Comparison of ENCODE assay signal across 34 mouse cellular contexts in genomic region chr15:80248135-80248534, GRCm38 (mm10). TPM values are rescaled to one million over a fixed set of nuclear protein-coding genes. Genes with fewer than 3 reads are reported as not detected.
DNase-seq lines count a peak whose midpoint lies in the region; ATAC-seq and TF ChIP-seq lines count a peak whose summit lies in the region.
"Had no signal": no experiment of that assay in that cellular context is flagged by ENCODE, and none has a peak within 500 bp of the region (broad histone marks: within the 10 kb centered on the region; RNA-seq: fewer than 3 reads in every experiment).

No protein-coding gene starts in this region.

- ATAC-seq in liver, embryonic 11.5 days (replicated peaks; ENCODE audit: low FRiP score) = no peak
- ATAC-seq in liver, embryonic 15.5 days (ENCODE audit: insufficient read depth) = no peak
- ATAC-seq: forebrain, postnatal 0 days; hindbrain, embryonic 16.5 days; midbrain, embryonic 16.5 days had no signal

- H3K79me2 ChIP-seq in liver, adult 2 months (ENCODE audit: control insufficient read depth, insufficient read depth, low read length) = no peaks in the 10 kb centered on the region

- H3K36me3 ChIP-seq in liver, adult 2 months (ENCODE audit: control insufficient read depth, insufficient read depth, low read length) = peaks cover 42% of the 10 kb centered on the region
- H3K36me3 ChIP-seq in liver, embryonic 11.5 days (ENCODE audit: control insufficient read depth, insufficient read depth, low read length) = peaks cover 55% of the 10 kb centered on the region
- H3K36me3 ChIP-seq in liver, embryonic 15.5 days (replicated peaks) = peaks cover 93% of the 10 kb centered on the region

- TF ChIP-seq POLR2A in liver, adult 2 months (IDR thresholded peaks at IDR 0.05; ENCODE audit: extremely low read depth, insufficient read depth, low read length) = no peak
- no peak for TF ChIP-seq POLR2A in cerebellum, adult 2 months (IDR thresholded peaks at IDR 0.05; ENCODE audit: borderline replicate concordance, insufficient read depth, low read length)

- 96% methylated on average over 12 of the region's 12 CpGs for WGBS in liver, adult 2 months
- 95% methylated on average over 12 of the region's 12 CpGs for WGBS in liver, embryonic 11.5 days
- WGBS in cerebellum, adult 2 months = 39% methylated on average over 12 of the region's 12 CpGs
- WGBS in liver, embryonic 15.5 days (ENCODE audit: insufficient replicate concordance) = 90% methylated on average over 12 of the region's 12 CpGs

- no peak for TF ChIP-seq CTCF in liver, adult 2 months (IDR thresholded peaks at IDR 0.05; ENCODE audit: low read depth, low read length)
- TF ChIP-seq CTCF in cerebellum, adult 2 months (IDR thresholded peaks at IDR 0.05; ENCODE audit: borderline replicate concordance, insufficient read depth, low read depth, low read length) = no peak

- no peaks in the 10 kb centered on the region for H3K27me3 ChIP-seq in liver, adult 2 months (ENCODE audit: control insufficient read depth, insufficient read depth, low read length)
- no peaks in the 10 kb centered on the region for H3K27me3 ChIP-seq in liver, embryonic 11.5 days (replicated peaks; ENCODE audit: control insufficient read depth, insufficient read depth, low read length)
- no peaks in the 10 kb centered on the region for H3K27me3 ChIP-seq in cerebellum, adult 2 months (ENCODE audit: control insufficient read depth, insufficient read depth, low read length)
- H3K27me3 ChIP-seq in liver, embryonic 15.5 days = no peaks in the 10 kb centered on the region
- H3K27me3 ChIP-seq: embryonic facial prominence, embryonic 15.5 days; forebrain, embryonic 12.5 days had no signal

- no peaks in the 10 kb centered on the region for H3K9me3 ChIP-seq in liver, embryonic 11.5 days (ENCODE audit: control insufficient read depth, low read length)
- no peaks in the 10 kb centered on the region for H3K9me3 ChIP-seq in liver, embryonic 15.5 days (replicated peaks)
- H3K9me3 ChIP-seq: embryonic facial prominence, embryonic 10.5 days; embryonic facial prominence, embryonic 15.5 days; forebrain, embryonic 12.5 days; G1E had no signal

- no peak overlapping the region for H3K4me3 ChIP-seq in liver, adult 2 months (ENCODE audit: insufficient read depth, low read depth, low read length)
- no peak overlapping the region for H3K4me3 ChIP-seq in liver, embryonic 11.5 days (ENCODE audit: low read depth, low read length)
- H3K4me3 ChIP-seq in cerebellum, adult 2 months (replicated peaks; ENCODE audit: insufficient read depth, low read depth, low read length) = no peak overlapping the region
- no peak overlapping the region for H3K4me3 ChIP-seq in liver, embryonic 15.5 days (replicated peaks)
- H3K4me3 ChIP-seq: embryonic facial prominence, embryonic 10.5 days; embryonic facial prominence, embryonic 15.5 days; forebrain, embryonic 12.5 days had no signal

- no peak overlapping the region for H3K4me2 ChIP-seq in liver, embryonic 11.5 days
- H3K4me2 ChIP-seq in liver, embryonic 15.5 days = no peak overlapping the region
- H3K4me2 ChIP-seq: embryonic facial prominence, embryonic 15.5 days; forebrain, embryonic 12.5 days; lung, embryonic 14.5 days had no signal

- DNase-seq in cerebellum, adult 11 months = peak; percentile 53
- no peak for DNase-seq in cerebellum, postnatal 10 days
- no peak for DNase-seq in liver, adult 2 months (ENCODE audit: extremely low read depth, low read depth, low spot score)
- no peak for DNase-seq in liver, embryonic 11.5 days (ENCODE audit: low spot score)
- peak; percentile 70 to 79 for DNase-seq in cerebellum, adult 2 months
- DNase-seq in adrenal gland, adult 18-20 months (ENCODE audit: low spot score in 2 of 2) = no peak
- DNase-seq: adrenal gland, postnatal 14 days; forebrain, postnatal 0 days; heart, postnatal 14 days; kidney, adult 8-10 months; kidney, postnatal 4 days; layer of hippocampus, postnatal 36 days; left cerebral cortex, postnatal 4 days; lung, embryonic 14.5 days; lung, postnatal 14 days; thymus, adult 18-20 months; thymus, postnatal 36 days had no signal

- peaks cover 29% of the 10 kb centered on the region for H3K4me1 ChIP-seq in liver, adult 2 months (ENCODE audit: control insufficient read depth, insufficient read depth, low read length)
- peaks cover 29% of the 10 kb centered on the region for H3K4me1 ChIP-seq in liver, embryonic 11.5 days (replicated peaks; ENCODE audit: control insufficient read depth, insufficient read depth, low read length)
- peaks cover 6% of the 10 kb centered on the region; the same call in 1 of the 2 replicates for H3K4me1 ChIP-seq in cerebellum, adult 2 months (ENCODE audit: control insufficient read depth, insufficient read depth, low read length)
- peaks cover 52% of the 10 kb centered on the region for H3K4me1 ChIP-seq in liver, embryonic 15.5 days (replicated peaks)
- H3K4me1 ChIP-seq: forebrain, embryonic 12.5 days had no signal

- no peak overlapping the region; the same call in 1 of the 2 replicates for H3K9ac ChIP-seq in liver, adult 2 months (ENCODE audit: low read depth, low read length)
- no peak overlapping the region for H3K9ac ChIP-seq in liver, embryonic 11.5 days (ENCODE audit: low read depth, low read length)
- H3K9ac ChIP-seq in liver, embryonic 15.5 days = no peak overlapping the region
- H3K9ac ChIP-seq: embryonic facial prominence, embryonic 15.5 days; forebrain, embryonic 12.5 days; forebrain, postnatal 0 days; lung, embryonic 14.5 days had no signal

- H3K27ac ChIP-seq in liver, adult 2 months (replicated peaks; ENCODE audit: insufficient read depth, low read depth, low read length) = peak overlapping the region; percentile 96
- no peak overlapping the region for H3K27ac ChIP-seq in liver, embryonic 11.5 days (ENCODE audit: low read depth, low read length)
- H3K27ac ChIP-seq in cerebellum, adult 2 months (ENCODE audit: insufficient read depth, low read length) = peak overlapping the region; percentile 45
- peak overlapping the region; percentile 2; the same call in 1 of the 2 replicates for H3K27ac ChIP-seq in liver, embryonic 15.5 days (replicated peaks)
- H3K27ac ChIP-seq: embryonic facial prominence, embryonic 10.5 days; embryonic facial prominence, embryonic 15.5 days; forebrain, embryonic 12.5 days; kidney, postnatal 0 days; stomach, postnatal 0 days had no signal

RNA-seq across cellular contexts. Expression of gene Atf4, which starts 6.8 kb away (rescaled TPM):
- 50.0 and 55.1 TPM in 2 replicates for total RNA-seq in liver, adult 2 months (2014; rRNA removed)
- polyA plus RNA-seq in liver, adult 2 months (2012; rRNA removed) = 88.8 and 130 TPM in 2 replicates
- 186 and 188 TPM in 2 replicates for polyA plus RNA-seq in liver, embryonic 11.5 days (2014; fragmentation: Nextera tagmentation; extraction: Ambion mirVana)
- 216 and 242 TPM in 2 replicates for polyA plus RNA-seq in cerebellum, adult 2 months (2012; rRNA removed)
- polyA plus RNA-seq in liver, embryonic 15.5 days (2015; fragmentation: Nextera tagmentation; extraction: Ambion mirVana) = 130 and 134 TPM in 2 replicates
- 100 to 1,000 TPM; 237 to 275 TPM for total RNA-seq in adrenal gland, adult 18-20 months (2021)

RNA-seq across cellular contexts. Expression of gene AC140267.1, which starts 12.5 kb away (rescaled TPM):
- total RNA-seq in liver, adult 2 months (2014; rRNA removed) = not detected in 2 replicates
- polyA plus RNA-seq in liver, adult 2 months (2012; rRNA removed) = not detected in 2 replicates
- polyA plus RNA-seq in liver, embryonic 11.5 days (2014; fragmentation: Nextera tagmentation; extraction: Ambion mirVana) = not detected in 2 replicates
- polyA plus RNA-seq in cerebellum, adult 2 months (2012; rRNA removed) = not detected in 2 replicates
- polyA plus RNA-seq in liver, embryonic 15.5 days (2015; fragmentation: Nextera tagmentation; extraction: Ambion mirVana) = not detected in 2 replicates
- 10 to 100 TPM in 1 of 2 experiments, not detected in 1; 11.6 TPM for total RNA-seq in adrenal gland, adult 18-20 months (2021)
- total RNA-seq: forebrain, postnatal 0 days; neutrophil, adult 5-6 weeks had no signal
- polyA plus RNA-seq: embryonic facial prominence, embryonic 10.5 days; embryonic facial prominence, embryonic 15.5 days; forebrain, embryonic 12.5 days; forebrain, postnatal 0 days; G1E; gonadal fat pad, adult 2 months; heart, embryonic 14.5 days; hindbrain, embryonic 11.5 days; hindbrain, embryonic 16.5 days; intestine, embryonic 14.5 days; kidney, postnatal 0 days; limb, embryonic 14.5 days; lung, embryonic 14.5 days; neural tube, embryonic 11.5 days; spleen, adult 2 months; stomach, postnatal 0 days had no signal

RNA-seq across cellular contexts. Expression of gene Mief1, which starts 14.3 kb away (rescaled TPM):
- 13.4 and 16.0 TPM in 2 replicates for total RNA-seq in liver, adult 2 months (2014; rRNA removed)
- polyA plus RNA-seq in liver, adult 2 months (2012; rRNA removed) = 12.8 and 17.1 TPM in 2 replicates
- polyA plus RNA-seq in liver, embryonic 11.5 days (2014; fragmentation: Nextera tagmentation; extraction: Ambion mirVana) = 35.8 and 44.9 TPM in 2 replicates
- polyA plus RNA-seq in cerebellum, adult 2 months (2012; rRNA removed) = 18.4 and 19.6 TPM in 2 replicates
- 16.2 and 17.0 TPM in 2 replicates for polyA plus RNA-seq in liver, embryonic 15.5 days (2015; fragmentation: Nextera tagmentation; extraction: Ambion mirVana)
- total RNA-seq in adrenal gland, adult 18-20 months (2021) = 10 to 100 TPM; 45.3 to 52.3 TPM

RNA-seq across cellular contexts. Expression of gene Rps19bp1, which starts 16.0 kb away (rescaled TPM):
- 8.3 and 12.3 TPM in 2 replicates for total RNA-seq in liver, adult 2 months (2014; rRNA removed)
- 17.0 and 19.1 TPM in 2 replicates for polyA plus RNA-seq in liver, adult 2 months (2012; rRNA removed)
- 75.4 and 80.8 TPM in 2 replicates for polyA plus RNA-seq in liver, embryonic 11.5 days (2014; fragmentation: Nextera tagmentation; extraction: Ambion mirVana)
- 34.3 and 38.6 TPM in 2 replicates for polyA plus RNA-seq in cerebellum, adult 2 months (2012; rRNA removed)
- 24.4 and 26.2 TPM in 2 replicates for polyA plus RNA-seq in liver, embryonic 15.5 days (2015; fragmentation: Nextera tagmentation; extraction: Ambion mirVana)
- 10 to 100 TPM; 42.6 to 48.1 TPM for total RNA-seq in adrenal gland, adult 18-20 months (2021)

RNA-seq across cellular contexts. Expression of gene Cacna1i, which starts 38.9 kb away (rescaled TPM):
- total RNA-seq in liver, adult 2 months (2014; rRNA removed) = under 0.01 and 0.13 TPM in 2 replicates
- 0.02 and 0.09 TPM in 2 replicates for polyA plus RNA-seq in liver, adult 2 months (2012; rRNA removed)
- 0.01 and 0.14 TPM in 2 replicates for polyA plus RNA-seq in liver, embryonic 11.5 days (2014; fragmentation: Nextera tagmentation; extraction: Ambion mirVana)
- 20.8 and 22.0 TPM in 2 replicates for polyA plus RNA-seq in cerebellum, adult 2 months (2012; rRNA removed)
- 0.01 TPM in 1 of 2 replicates, not detected in the other for polyA plus RNA-seq in liver, embryonic 15.5 days (2015; fragmentation: Nextera tagmentation; extraction: Ambion mirVana)
- total RNA-seq in adrenal gland, adult 18-20 months (2021) = under 1 TPM; 0.29 to 0.40 TPM
- polyA plus RNA-seq: G1E; heart, embryonic 14.5 days; intestine, embryonic 14.5 days; kidney, postnatal 0 days; lung, embryonic 14.5 days; stomach, postnatal 0 days had no signal

Comparison
In these comparisons a context has a peak if more than half of its experiments do, and no peak if none do; other contexts are left out.
1. DNase-seq: peak in cerebellum, adult 11 months (single experiment) and cerebellum, adult 2 months (2 of 2); none in cerebellum, postnatal 10 days (0 of 2), liver, adult 2 months (single experiment), liver, embryonic 11.5 days (single experiment) and adrenal gland, adult 18-20 months (0 of 2).